Mouse (Mus musculus) MEL (cell line): Measurements from ENCODE around the gene Ddx52.

Source experiments
- CTCF ChIP-seq, 3 experiments: IDR thresholded peaks in 2 of 3; conservative IDR thresholded peaks in 1 of 3; 2 replicates each; pipeline ENCODE4 v1.5.1; 2011 to 2012; ENCODE audit warnings: low read length in 3 of 3, low read depth in 2 of 3, mild to moderate bottlenecking in 2 of 3, improper control_type of control experiment in 1 of 3, inconsistent platforms in 1 of 3, mixed read lengths in 1 of 3, moderate library complexity in 1 of 3; ENCODE audit not compliant: control insufficient read depth in 1 of 3, insufficient read depth in 1 of 3, poor library complexity in 1 of 3, severe bottlenecking in 1 of 3
- ELF1 ChIP-seq: IDR thresholded peaks from 2 replicates; pipeline ENCODE4 v1.6.1; 2014; ENCODE audit warnings: low read depth, mild to moderate bottlenecking, inconsistent platforms, low read length, improper control_type of control experiment, moderate library complexity
- MYC ChIP-seq: IDR thresholded peaks from 2 replicates; pipeline ENCODE4 v1.6.1; 2011; ENCODE audit warnings: low read depth, mild to moderate bottlenecking, low read length, improper control_type of control experiment, moderate library complexity
- ZKSCAN1 ChIP-seq: IDR thresholded peaks from 2 replicates; pipeline ENCODE4 v1.6.1; 2012; ENCODE audit warnings: low read depth, mild to moderate bottlenecking, inconsistent platforms, low read length, improper control_type of control experiment, moderate library complexity

- no peak for TF ChIP-seq MYC
- TF ChIP-seq CTCF (IDR thresholded peaks at IDR 0.05 in 2 of 3, conservative IDR thresholded peaks at IDR 0.05 in 1 of 3; ENCODE audit: control insufficient read depth in 1 of 3, insufficient read depth in 1 of 3, low read depth in 2 of 3, low read length in 3 of 3, poor library complexity in 1 of 3, severe bottlenecking in 1 of 3), result peak; percentile 7 to 41 (median 28); a peak in 4 of 6 replicates
- TF ChIP-seq ELF1, result no peak
- no peak for TF ChIP-seq ZKSCAN1
Observed at GRCm38 (mm10) chr11:84001257-84001656, 59.4 kb downstream of the Ddx52 start.
